Mouse (Mus musculus): ENCODE data around the gene Dlg2. TPM values are rescaled to one million over a fixed set of nuclear protein-coding genes. Genes with fewer than 3 reads are reported as not detected.

Gene Dlg2
- total and polyA plus RNA-seq, 3 experiments: 0.49 to 0.68 TPM; not detected in 1

DNA sequence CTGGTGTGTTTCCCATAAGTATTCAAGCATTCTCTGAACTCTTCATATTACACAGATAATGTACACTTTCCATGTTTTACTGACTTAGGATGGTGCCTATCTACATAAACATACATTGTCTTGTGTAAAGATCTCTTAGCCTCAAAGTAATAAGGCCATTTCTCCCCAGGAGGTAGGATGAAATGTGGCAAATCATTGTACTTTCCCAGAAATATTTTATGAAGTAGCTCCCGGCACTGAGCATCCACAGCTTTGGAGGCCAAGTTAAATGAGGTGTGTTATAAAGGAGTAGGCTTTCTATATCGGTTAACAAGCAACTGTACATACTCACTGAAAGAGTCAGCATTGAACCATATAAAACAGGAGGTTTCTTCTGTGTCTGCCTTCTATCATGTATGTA, 1960.7 kb downstream of the Dlg2 start:
- H3K4me1 ChIP-seq (ENCODE audit: insufficient read depth, low read depth, low read length): no peaks in the 10 kb centered on the region
- ATAC-seq (ENCODE audit: extremely low read depth, insufficient number of reproducible peaks, low FRiP score, poor library complexity, severe bottlenecking): no peak
- H3K9me3 ChIP-seq (replicated peaks): no peaks in the 10 kb centered on the region
- DNase-seq (ENCODE audit: low spot score): no peak
- H3K27me3 ChIP-seq (ENCODE audit: insufficient read depth, low read length): no peaks in the 10 kb centered on the region
- H3K4me3 ChIP-seq (ENCODE audit: low read depth, low read length): no peak overlapping the region
- TF ChIP-seq POLR2AphosphoS5 (IDR thresholded peaks at IDR 0.05; ENCODE audit: insufficient replicate concordance, low read depth, low read length): no peak
- no peak for TF ChIP-seq GATA2 (IDR thresholded peaks at IDR 0.05; ENCODE audit: borderline replicate concordance, low read depth, low read length)
- TF ChIP-seq TAL1 (conservative IDR thresholded peaks at IDR 0.05; ENCODE audit: low read depth, low read length): no peak
- no peaks in the 10 kb centered on the region for H3K36me3 ChIP-seq (replicated peaks)

GRCm38 (mm10) chr7:92439503-92440487, 1963.3 kb downstream of the Dlg2 start:
- no peak for TF ChIP-seq CTCF (IDR thresholded peaks at IDR 0.05; ENCODE audit: low read depth, low read length)
- no peak for TF ChIP-seq TAL1 (conservative IDR thresholded peaks at IDR 0.05; ENCODE audit: low read depth, low read length)
- TF ChIP-seq GATA2 (IDR thresholded peaks at IDR 0.05; ENCODE audit: borderline replicate concordance, low read depth, low read length): no peak
- no peak for TF ChIP-seq POLR2AphosphoS5 (IDR thresholded peaks at IDR 0.05; ENCODE audit: insufficient replicate concordance, low read depth, low read length)
- TF ChIP-seq GATA1 (IDR thresholded peaks at IDR 0.05; ENCODE audit: borderline replicate concordance, low read length): no peak
- Histone ChIP-seq H3K4me1 (ENCODE audit: insufficient read depth, low read depth, low read length) (no peaks in the 10 kb centered on the region), H3K4me3 (ENCODE audit: low read depth, low read length) (no peak overlapping the region), H3K9me3 (replicated peaks) (no peaks in the 10 kb centered on the region), H3K27me3 (ENCODE audit: insufficient read depth, low read length) (no peaks in the 10 kb centered on the region), H3K36me3 (replicated peaks) (no peaks in the 10 kb centered on the region)
- DNase-seq (ENCODE audit: low spot score): no peak
- ATAC-seq (ENCODE audit: extremely low read depth, insufficient number of reproducible peaks, low FRiP score, poor library complexity, severe bottlenecking): no peak

DNA sequence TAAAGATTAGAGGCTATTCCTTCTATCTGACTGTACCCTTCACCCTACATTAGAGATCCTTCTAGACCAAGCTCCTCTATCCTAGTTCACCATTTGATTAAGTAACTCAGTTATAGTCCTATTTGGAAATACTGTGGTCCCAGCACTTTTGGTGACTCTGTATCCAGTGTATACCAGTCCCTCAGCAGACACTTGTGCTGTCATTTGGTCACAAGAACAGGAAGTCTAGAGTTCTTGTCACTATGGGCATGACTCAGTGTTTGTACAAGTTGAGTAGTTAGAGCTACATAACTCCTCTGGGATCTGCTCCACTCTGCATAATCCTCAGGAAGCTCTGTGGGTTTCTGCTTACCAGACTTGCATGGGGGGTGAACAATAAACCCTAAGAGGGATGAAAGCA, 1965.1 kb downstream of the Dlg2 start:
- H3K36me3 ChIP-seq (replicated peaks): no peaks in the 10 kb centered on the region
- no peak for DNase-seq (ENCODE audit: low spot score)
- no peak overlapping the region for H3K4me3 ChIP-seq (ENCODE audit: low read depth, low read length)
- no peak for ATAC-seq (ENCODE audit: extremely low read depth, insufficient number of reproducible peaks, low FRiP score, poor library complexity, severe bottlenecking)
- H3K27me3 ChIP-seq (ENCODE audit: insufficient read depth, low read length): no peaks in the 10 kb centered on the region
- no peaks in the 10 kb centered on the region for H3K9me3 ChIP-seq (replicated peaks)
- no peaks in the 10 kb centered on the region for H3K4me1 ChIP-seq (ENCODE audit: insufficient read depth, low read depth, low read length)
- no peak for TF ChIP-seq CTCF (IDR thresholded peaks at IDR 0.05; ENCODE audit: low read depth, low read length)
- no peak for TF ChIP-seq POLR2AphosphoS5 (IDR thresholded peaks at IDR 0.05; ENCODE audit: insufficient replicate concordance, low read depth, low read length)
- TF ChIP-seq GATA2 (IDR thresholded peaks at IDR 0.05; ENCODE audit: borderline replicate concordance, low read depth, low read length): no peak
- TF ChIP-seq TAL1 (conservative IDR thresholded peaks at IDR 0.05; ENCODE audit: low read depth, low read length): no peak
- TF ChIP-seq GATA1 (IDR thresholded peaks at IDR 0.05; ENCODE audit: borderline replicate concordance, low read length): no peak

GRCm38 (mm10) chr7:92442082-92442481, 1965.6 kb downstream of the Dlg2 start:
- no peak for ATAC-seq (ENCODE audit: extremely low read depth, insufficient number of reproducible peaks, low FRiP score, poor library complexity, severe bottlenecking)
- no peaks in the 10 kb centered on the region for H3K4me1 ChIP-seq (ENCODE audit: insufficient read depth, low read depth, low read length)
- no peaks in the 10 kb centered on the region for H3K27me3 ChIP-seq (ENCODE audit: insufficient read depth, low read length)
- DNase-seq (ENCODE audit: low spot score): no peak
- no peak overlapping the region for H3K4me3 ChIP-seq (ENCODE audit: low read depth, low read length)
- no peaks in the 10 kb centered on the region for H3K9me3 ChIP-seq (replicated peaks)
- H3K36me3 ChIP-seq (replicated peaks): no peaks in the 10 kb centered on the region
- TF ChIP-seq CTCF (IDR thresholded peaks at IDR 0.05; ENCODE audit: low read depth, low read length) (no peak), GATA1 (IDR thresholded peaks at IDR 0.05; ENCODE audit: borderline replicate concordance, low read length) (no peak), TAL1 (conservative IDR thresholded peaks at IDR 0.05; ENCODE audit: low read depth, low read length) (no peak), GATA2 (IDR thresholded peaks at IDR 0.05; ENCODE audit: borderline replicate concordance, low read depth, low read length) (no peak), POLR2AphosphoS5 (IDR thresholded peaks at IDR 0.05; ENCODE audit: insufficient replicate concordance, low read depth, low read length) (no peak)

- H3K27me3 ChIP-seq (ENCODE audit: insufficient read depth, low read length): peaks cover 3% of the 10 kb centered on the region; the same call in 1 of the 2 replicates
- H3K4me1 ChIP-seq (ENCODE audit: insufficient read depth, low read depth, low read length): no peaks in the 10 kb centered on the region
- TF ChIP-seq GATA2 (IDR thresholded peaks at IDR 0.05; ENCODE audit: borderline replicate concordance, low read depth, low read length) (no peak), CTCF (IDR thresholded peaks at IDR 0.05; ENCODE audit: low read depth, low read length) (no peak), TAL1 (conservative IDR thresholded peaks at IDR 0.05; ENCODE audit: low read depth, low read length) (no peak), GATA1 (IDR thresholded peaks at IDR 0.05; ENCODE audit: borderline replicate concordance, low read length) (no peak), POLR2AphosphoS5 (IDR thresholded peaks at IDR 0.05; ENCODE audit: insufficient replicate concordance, low read depth, low read length) (no peak)
- no peaks in the 10 kb centered on the region for H3K36me3 ChIP-seq (replicated peaks)
- ATAC-seq (ENCODE audit: extremely low read depth, insufficient number of reproducible peaks, low FRiP score, poor library complexity, severe bottlenecking): no peak
- DNase-seq (ENCODE audit: low spot score): no peak
- no peaks in the 10 kb centered on the region for H3K9me3 ChIP-seq (replicated peaks)
- H3K4me3 ChIP-seq (ENCODE audit: low read depth, low read length): no peak overlapping the region
Observed at GRCm38 (mm10) chr7:92447938-92448337, 1971.5 kb downstream of the Dlg2 start.

DNA sequence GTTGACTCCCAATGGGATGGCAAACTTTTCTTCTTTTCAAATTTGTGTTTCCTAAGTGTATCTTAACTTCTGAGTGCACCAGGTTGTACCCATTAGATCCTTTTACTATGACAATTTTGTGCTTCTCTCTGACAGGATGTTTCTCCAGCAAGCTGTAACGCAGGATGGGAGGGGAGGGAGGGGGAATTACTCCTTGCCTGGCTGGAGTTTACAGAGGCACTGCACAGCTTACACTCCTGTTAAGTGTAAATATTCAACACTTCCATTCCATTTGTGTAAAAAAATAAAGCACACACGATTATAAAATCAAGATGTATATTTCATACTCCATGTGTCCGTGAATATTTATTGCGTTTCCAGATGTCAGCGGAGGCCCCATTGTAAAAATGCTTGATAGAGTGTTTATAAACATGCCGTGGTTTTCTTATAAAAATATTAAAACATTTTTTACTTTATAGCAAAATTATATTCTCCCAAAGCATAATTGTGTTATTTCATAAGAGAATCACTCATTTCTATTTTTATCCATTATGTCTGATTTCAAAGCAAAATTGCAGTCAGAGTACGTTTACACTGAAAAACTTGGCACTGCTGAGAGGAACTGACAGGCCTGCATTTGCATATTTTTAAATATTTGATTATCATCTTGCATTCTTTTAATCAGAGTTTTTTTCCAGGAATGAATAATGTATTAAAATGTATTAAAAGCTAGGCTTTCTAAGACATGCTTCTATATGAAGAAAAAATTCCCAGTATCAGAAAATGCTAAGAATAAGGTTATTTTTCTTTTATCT, 1972.5 kb downstream of the Dlg2 start:
- Histone ChIP-seq H3K36me3 (replicated peaks) (no peaks in the 10 kb centered on the region), H3K27me3 (ENCODE audit: insufficient read depth, low read length) (peaks cover 4% of the 10 kb centered on the region; the same call in 1 of the 2 replicates), H3K4me3 (ENCODE audit: low read depth, low read length) (no peak overlapping the region), H3K4me1 (ENCODE audit: insufficient read depth, low read depth, low read length) (no peaks in the 10 kb centered on the region), H3K9me3 (replicated peaks) (no peaks in the 10 kb centered on the region)
- TF ChIP-seq POLR2AphosphoS5 (IDR thresholded peaks at IDR 0.05; ENCODE audit: insufficient replicate concordance, low read depth, low read length) (no peak), GATA1 (IDR thresholded peaks at IDR 0.05; ENCODE audit: borderline replicate concordance, low read length) (no peak), GATA2 (IDR thresholded peaks at IDR 0.05; ENCODE audit: borderline replicate concordance, low read depth, low read length) (no peak), CTCF (IDR thresholded peaks at IDR 0.05; ENCODE audit: low read depth, low read length) (no peak), TAL1 (conservative IDR thresholded peaks at IDR 0.05; ENCODE audit: low read depth, low read length) (no peak)
- DNase-seq (ENCODE audit: low spot score) (no peak), ATAC-seq (ENCODE audit: extremely low read depth, insufficient number of reproducible peaks, low FRiP score, poor library complexity, severe bottlenecking) (no peak)

Data from G1E (cell line).